Mouse (Mus musculus): ENCODE results near the gene Shkbp1. TPM values are rescaled to one million over a fixed set of nuclear protein-coding genes. Genes with fewer than 3 reads are reported as not detected.

Gene Shkbp1
- polyA plus RNA-seq, 1 experiment from 2014 or later, result 52.5 TPM

DNA sequence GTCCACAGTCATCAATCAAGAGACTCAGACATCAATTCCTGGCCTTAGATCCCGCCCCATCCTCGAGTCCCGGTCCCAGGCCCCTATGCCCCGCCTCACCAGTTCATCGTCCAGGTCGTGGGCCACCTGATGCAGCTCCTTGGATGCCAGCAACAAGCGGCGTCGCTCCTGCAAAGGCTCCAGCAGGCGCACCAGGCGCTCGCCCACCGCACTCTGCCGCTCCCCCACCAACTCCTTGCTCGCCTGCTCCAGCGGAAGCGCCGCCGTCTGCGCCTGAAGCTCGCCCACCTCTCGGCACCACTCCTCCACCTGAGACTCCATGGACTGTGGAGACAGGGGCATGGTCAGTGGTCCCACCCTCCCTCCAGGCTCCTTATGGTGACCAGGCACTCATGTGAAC is 19.5 kb upstream of the Shkbp1 start:
- H3K27ac ChIP-seq (replicated peaks; ENCODE audit: low read depth, low read length), result no peak overlapping the region
- H3K4me1 ChIP-seq (ENCODE audit: control insufficient read depth, insufficient read depth, low read length), result no peaks in the 10 kb centered on the region
- peaks cover 1% of the 10 kb centered on the region; the same call in 1 of the 2 replicates for H3K9me3 ChIP-seq (ENCODE audit: control insufficient read depth, low read length)
- 0 out of 2 replicates have a peak, but pooled peaks cover under 1% of the 10 kb centered on the region for H3K36me3 ChIP-seq (ENCODE audit: control insufficient read depth, insufficient read depth, low read length)
- WGBS, result 2% methylated on average over 22 of the region's 22 CpGs
- DNase-seq (no peak), ATAC-seq (ENCODE audit: low FRiP score, low TSS enrichment) (no peak)
- 0 out of 2 replicates have a peak overlapping the region, but pooled peaks have one; percentile 8 for H3K4me2 ChIP-seq (ENCODE audit: low read length)
- H3K27me3 ChIP-seq (ENCODE audit: control insufficient read depth, insufficient read depth, low read length), result peaks cover 65% of the 10 kb centered on the region
- H3K4me3 ChIP-seq (replicated peaks; ENCODE audit: low read depth, low read length), result no peak overlapping the region
- H3K9ac ChIP-seq (replicated peaks; ENCODE audit: low read length), result no peak overlapping the region

DNA sequence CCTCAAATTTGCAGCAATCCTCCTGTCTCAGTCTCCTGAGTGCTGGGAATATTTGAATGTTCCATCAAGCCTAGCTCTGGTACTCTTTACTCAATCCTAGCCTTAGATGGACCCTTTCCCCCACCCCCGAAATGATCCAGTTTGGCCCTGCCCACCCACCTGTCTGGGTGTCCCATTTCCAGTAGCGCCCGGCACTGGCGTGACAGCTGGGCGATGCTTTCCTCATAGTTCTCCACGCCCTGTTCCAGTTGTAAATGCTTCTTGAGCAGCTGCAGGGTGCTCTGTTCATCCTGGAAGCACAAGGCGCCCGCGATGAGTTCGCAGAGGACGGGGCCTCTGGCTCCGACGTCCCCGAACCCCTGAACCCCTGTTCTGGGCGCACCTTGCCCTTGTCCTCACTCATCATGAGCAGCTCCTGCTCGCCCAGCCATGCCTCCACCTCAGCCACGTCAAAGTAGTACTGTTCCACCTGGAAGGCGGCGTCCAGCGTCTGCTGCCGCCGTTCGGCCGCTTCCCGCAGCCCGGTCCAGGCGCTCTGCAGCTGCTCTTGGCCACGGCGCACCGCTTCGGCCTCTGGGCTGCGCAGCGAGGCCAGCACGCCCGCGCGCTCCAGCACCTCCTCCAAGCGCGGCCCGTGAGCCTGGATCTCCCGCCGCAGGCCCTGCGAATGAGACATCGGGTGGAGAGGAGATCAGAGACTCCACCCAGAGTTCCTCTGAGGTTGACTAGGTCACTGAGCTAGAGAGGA is 16.1 kb upstream of the Shkbp1 start:
- 0 out of 2 replicates have a peak, but pooled peaks cover 8% of the 10 kb centered on the region for H3K36me3 ChIP-seq (ENCODE audit: control insufficient read depth, insufficient read depth, low read length)
- DNase-seq, result no peak
- no peak overlapping the region for H3K27ac ChIP-seq (replicated peaks; ENCODE audit: low read depth, low read length)
- peaks cover 95% of the 10 kb centered on the region for H3K27me3 ChIP-seq (ENCODE audit: control insufficient read depth, insufficient read depth, low read length)
- ATAC-seq (ENCODE audit: low FRiP score, low TSS enrichment), result no peak
- 6% methylated on average over 44 of the region's 44 CpGs for WGBS
- no peak overlapping the region for H3K4me3 ChIP-seq (replicated peaks; ENCODE audit: low read depth, low read length)
- no peak overlapping the region for H3K9ac ChIP-seq (replicated peaks; ENCODE audit: low read length)
- H3K4me2 ChIP-seq (ENCODE audit: low read length), result peak overlapping the region; percentile 18; the same call in 1 of the 2 replicates
- H3K4me1 ChIP-seq (ENCODE audit: control insufficient read depth, insufficient read depth, low read length), result no peaks in the 10 kb centered on the region
- peaks cover 7% of the 10 kb centered on the region; the same call in 1 of the 2 replicates for H3K9me3 ChIP-seq (ENCODE audit: control insufficient read depth, low read length)

- DNase-seq (no peak), ATAC-seq (ENCODE audit: low FRiP score, low TSS enrichment) (no peak)
- Histone ChIP-seq H3K9ac (replicated peaks; ENCODE audit: low read length) (no peak overlapping the region), H3K36me3 (ENCODE audit: control insufficient read depth, insufficient read depth, low read length) (peaks cover 12% of the 10 kb centered on the region; the same call in 1 of the 2 replicates), H3K27me3 (ENCODE audit: control insufficient read depth, insufficient read depth, low read length) (peaks cover 100% of the 10 kb centered on the region), H3K9me3 (ENCODE audit: control insufficient read depth, low read length) (peaks cover 7% of the 10 kb centered on the region; the same call in 1 of the 2 replicates), H3K4me1 (ENCODE audit: control insufficient read depth, insufficient read depth, low read length) (no peaks in the 10 kb centered on the region), H3K27ac (replicated peaks; ENCODE audit: low read depth, low read length) (no peak overlapping the region), H3K4me3 (replicated peaks; ENCODE audit: low read depth, low read length) (no peak overlapping the region), H3K4me2 (ENCODE audit: low read length) (no peak overlapping the region)
- WGBS, result 85% methylated on average over 19 of the region's 19 CpGs
Observed at GRCm38 (mm10) chr7:27369111-27369510, 13.3 kb upstream of the Shkbp1 start.

DNA sequence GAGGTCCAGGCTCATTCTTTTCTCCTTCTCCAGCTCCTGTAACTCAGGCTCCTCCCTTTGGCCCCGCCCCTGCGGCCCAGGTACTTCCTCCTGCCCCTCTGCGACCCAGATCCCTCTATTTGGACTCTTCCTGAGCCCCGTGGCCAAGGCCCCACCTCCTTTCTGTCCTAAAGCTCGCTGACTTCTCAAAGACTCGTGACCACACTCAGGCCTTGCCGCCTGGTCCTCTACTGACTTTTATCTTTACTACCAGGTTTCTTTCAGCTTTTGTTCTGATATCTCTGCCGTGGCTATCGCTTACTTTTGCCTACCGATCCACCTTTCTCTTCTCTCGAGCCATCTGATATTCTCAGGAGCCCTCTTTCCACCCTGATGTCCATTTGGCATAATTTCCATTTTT is 12.2 kb upstream of the Shkbp1 start:
- Histone ChIP-seq H3K9me3 (ENCODE audit: control insufficient read depth, low read length) (peaks cover 7% of the 10 kb centered on the region; the same call in 1 of the 2 replicates), H3K4me3 (replicated peaks; ENCODE audit: low read depth, low read length) (no peak overlapping the region), H3K36me3 (ENCODE audit: control insufficient read depth, insufficient read depth, low read length) (peaks cover 12% of the 10 kb centered on the region; the same call in 1 of the 2 replicates), H3K4me2 (ENCODE audit: low read length) (no peak overlapping the region), H3K4me1 (ENCODE audit: control insufficient read depth, insufficient read depth, low read length) (no peaks in the 10 kb centered on the region), H3K27ac (replicated peaks; ENCODE audit: low read depth, low read length) (no peak overlapping the region), H3K27me3 (ENCODE audit: control insufficient read depth, insufficient read depth, low read length) (peaks cover 100% of the 10 kb centered on the region), H3K9ac (replicated peaks; ENCODE audit: low read length) (no peak overlapping the region)
- no peak for DNase-seq
- ATAC-seq (ENCODE audit: low FRiP score, low TSS enrichment), result no peak
- 20% methylated on average over 11 of the region's 11 CpGs for WGBS

DNA sequence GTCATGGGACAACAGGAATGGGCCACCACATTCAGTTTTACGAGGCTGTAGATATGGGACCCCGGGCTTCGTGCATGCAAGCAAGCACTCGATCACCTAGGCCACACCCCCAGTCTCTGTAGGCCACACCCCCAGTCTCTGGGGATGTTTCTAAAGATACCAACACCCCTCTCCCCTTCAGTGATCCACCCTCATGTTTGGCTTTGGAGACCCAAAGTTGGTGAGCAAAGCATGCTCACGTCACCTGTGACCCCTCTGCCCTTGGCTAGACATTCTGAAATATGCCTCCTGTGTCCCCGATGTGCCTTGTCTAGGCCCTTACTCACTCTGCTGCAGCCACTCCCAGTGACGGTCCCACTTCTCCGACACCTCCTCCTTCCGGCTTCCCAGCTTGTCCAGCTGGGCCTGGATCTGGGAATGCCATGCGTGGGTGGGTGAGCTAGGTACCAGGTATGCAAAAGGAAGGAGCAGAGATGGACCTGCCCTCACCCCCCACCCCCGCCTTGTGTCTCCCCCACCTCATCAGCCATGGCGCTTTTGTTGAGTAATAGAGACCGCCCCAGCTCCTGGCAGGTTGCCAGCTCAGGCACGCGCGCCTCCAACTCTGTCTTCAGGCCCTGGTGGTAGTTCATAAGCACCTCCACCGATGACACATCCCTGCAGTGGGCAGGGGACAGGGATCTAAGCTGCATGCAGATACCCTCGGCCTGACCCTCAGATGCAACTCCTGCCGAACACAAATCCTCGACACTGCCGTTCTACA is 10.4 kb upstream of the Shkbp1 start:
- Histone ChIP-seq H3K9me3 (ENCODE audit: control insufficient read depth, low read length) (peaks cover 7% of the 10 kb centered on the region; the same call in 1 of the 2 replicates), H3K4me1 (ENCODE audit: control insufficient read depth, insufficient read depth, low read length) (no peaks in the 10 kb centered on the region), H3K9ac (replicated peaks; ENCODE audit: low read length) (no peak overlapping the region), H3K4me3 (replicated peaks; ENCODE audit: low read depth, low read length) (no peak overlapping the region), H3K27ac (replicated peaks; ENCODE audit: low read depth, low read length) (no peak overlapping the region), H3K27me3 (ENCODE audit: control insufficient read depth, insufficient read depth, low read length) (peaks cover 89% of the 10 kb centered on the region), H3K4me2 (ENCODE audit: low read length) (no peak overlapping the region), H3K36me3 (ENCODE audit: control insufficient read depth, insufficient read depth, low read length) (peaks cover 12% of the 10 kb centered on the region; the same call in 1 of the 2 replicates)
- DNase-seq (no peak), ATAC-seq (ENCODE audit: low FRiP score, low TSS enrichment) (no peak)
- WGBS, result 37% methylated on average over 21 of the region's 21 CpGs

- DNase-seq, result no peak
- no peaks in the 10 kb centered on the region for H3K9me3 ChIP-seq (ENCODE audit: control insufficient read depth, low read length)
Observed at GRCm38 (mm10) chr7:27364379-27364778, 8.6 kb upstream of the Shkbp1 start.

GRCm38 (mm10) chr7:27361283-27361946 is 5.6 kb upstream of the Shkbp1 start:
- Histone ChIP-seq H3K4me2 (ENCODE audit: low read length) (peak overlapping the region; percentile 68), H3K4me3 (replicated peaks; ENCODE audit: low read depth, low read length) (peak overlapping the region; percentile 53), H3K9me3 (ENCODE audit: control insufficient read depth, low read length) (no peaks in the 10 kb centered on the region), H3K27me3 (ENCODE audit: control insufficient read depth, insufficient read depth, low read length) (peaks cover 63% of the 10 kb centered on the region), H3K36me3 (ENCODE audit: control insufficient read depth, insufficient read depth, low read length) (peaks cover 4% of the 10 kb centered on the region; the same call in 1 of the 2 replicates), H3K9ac (replicated peaks; ENCODE audit: low read length) (peak overlapping the region; percentile 48), H3K27ac (replicated peaks; ENCODE audit: low read depth, low read length) (no peak overlapping the region), H3K4me1 (ENCODE audit: control insufficient read depth, insufficient read depth, low read length) (no peaks in the 10 kb centered on the region)
- DNase-seq (peak; percentile 100), ATAC-seq (ENCODE audit: low FRiP score, low TSS enrichment) (peak; percentile 97)
- WGBS, result under 1% methylated on average over 52 of the region's 52 CpGs

More at GRCm38 (mm10) chr7:27364379-27364778, 8.6 kb upstream of the Shkbp1 start:
- H3K9ac ChIP-seq (replicated peaks; ENCODE audit: low read length), result no peak overlapping the region
- WGBS, result 3% methylated on average over 29 of the region's 29 CpGs
- no peak for ATAC-seq (ENCODE audit: low FRiP score, low TSS enrichment)
- H3K27ac ChIP-seq (replicated peaks; ENCODE audit: low read depth, low read length), result no peak overlapping the region
- peaks cover 8% of the 10 kb centered on the region; the same call in 1 of the 2 replicates for H3K36me3 ChIP-seq (ENCODE audit: control insufficient read depth, insufficient read depth, low read length)
- H3K27me3 ChIP-seq (ENCODE audit: control insufficient read depth, insufficient read depth, low read length), result peaks cover 71% of the 10 kb centered on the region
- no peak overlapping the region for H3K4me2 ChIP-seq (ENCODE audit: low read length)
- H3K4me3 ChIP-seq (replicated peaks; ENCODE audit: low read depth, low read length), result peak overlapping the region; percentile 5; the same call in 1 of the 2 replicates
- no peaks in the 10 kb centered on the region for H3K4me1 ChIP-seq (ENCODE audit: control insufficient read depth, insufficient read depth, low read length)

DNA sequence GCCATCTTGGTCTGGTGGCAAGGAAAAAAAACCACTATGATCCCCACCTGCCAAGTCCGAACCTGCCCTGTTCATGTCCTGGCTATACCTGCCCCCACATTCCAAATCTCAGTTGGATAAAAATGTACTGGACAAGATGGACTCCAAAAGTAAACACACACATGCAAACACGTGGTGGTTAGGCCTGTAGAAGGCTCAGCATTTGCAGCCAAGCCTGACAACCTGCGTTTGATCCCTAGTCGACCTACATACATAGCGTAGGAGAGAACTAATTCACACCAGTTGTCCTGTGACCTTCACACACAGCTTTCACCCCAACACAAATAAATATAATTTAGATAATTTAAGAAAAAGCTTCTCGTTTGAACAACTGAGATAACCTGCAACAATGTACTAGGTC is 4.9 kb upstream of the Shkbp1 start:
- H3K4me2 ChIP-seq (ENCODE audit: low read length), result peak overlapping the region; percentile 68
- H3K4me3 ChIP-seq (replicated peaks; ENCODE audit: low read depth, low read length), result no peak overlapping the region
- H3K36me3 ChIP-seq (ENCODE audit: control insufficient read depth, insufficient read depth, low read length), result no peaks in the 10 kb centered on the region; the same call in 1 of the 2 replicates
- no peak overlapping the region for H3K27ac ChIP-seq (replicated peaks; ENCODE audit: low read depth, low read length)
- 52% methylated on average over 6 of the region's 6 CpGs for WGBS
- H3K9me3 ChIP-seq (ENCODE audit: control insufficient read depth, low read length), result no peaks in the 10 kb centered on the region
- DNase-seq (no peak), ATAC-seq (ENCODE audit: low FRiP score, low TSS enrichment) (no peak)
- no peak overlapping the region for H3K9ac ChIP-seq (replicated peaks; ENCODE audit: low read length)
- no peaks in the 10 kb centered on the region for H3K4me1 ChIP-seq (ENCODE audit: control insufficient read depth, insufficient read depth, low read length)
- H3K27me3 ChIP-seq (ENCODE audit: control insufficient read depth, insufficient read depth, low read length), result peaks cover 56% of the 10 kb centered on the region
